Mouse (Mus musculus) frontal cortex, adult 2 months (tissue): ENCODE results near the gene Cntn3. TPM values are rescaled to one million over a fixed set of nuclear protein-coding genes. Genes with fewer than 3 reads are reported as not detected.

ENCODE experiments used
- DNase-seq, 2 experiments: peaks; one replicate each; pipeline ENCODE4 v3.0.0; 2022; ENCODE audit warnings: low spot score in 1 of 2; ENCODE audit errors: extremely low spot score in 1 of 2
- polyA plus RNA-seq: library from polyadenylated mRNA; depleted of rRNA; stranded (reverse); fragments of >200 nt; gene quantifications from 2 replicates; pipeline ENCODE4 v1.2.3, GENCODE M21; 2012

Cntn3 gene
- polyA plus RNA-seq, 1 experiment = 8.1 TPM

DNA sequence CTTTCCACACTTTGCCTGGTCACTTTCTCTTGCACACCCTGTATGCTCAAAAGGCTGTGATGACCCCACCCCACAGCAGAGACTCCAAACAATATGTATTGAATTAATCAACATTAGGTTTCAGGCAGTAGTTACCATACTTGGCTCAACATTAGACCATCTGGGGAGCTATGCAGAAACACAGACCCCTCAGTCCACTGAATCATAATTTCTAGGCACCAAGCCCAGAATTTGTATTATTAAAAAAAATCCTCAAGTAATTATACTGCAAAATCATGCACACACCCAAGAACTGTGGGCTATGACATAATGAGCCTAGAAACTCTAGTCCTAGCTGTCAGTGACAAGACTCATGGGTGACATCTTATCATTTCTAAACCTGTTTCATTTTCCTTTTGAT is 87.4 kb downstream of the Cntn3 start:
- no peak for DNase-seq

GRCm38 (mm10) chr6:102478320-102479080 is 94.4 kb downstream of the Cntn3 start:
- DNase-seq = peak in 1 of 2 experiments; percentile 17

- DNase-seq = peak in 1 of 2 experiments; percentile 12
Measured at GRCm38 (mm10) chr6:102438353-102438752, 134.5 kb downstream of the Cntn3 start.

- no peak for DNase-seq
Measured at GRCm38 (mm10) chr6:102427549-102427948, 145.4 kb downstream of the Cntn3 start.

DNA sequence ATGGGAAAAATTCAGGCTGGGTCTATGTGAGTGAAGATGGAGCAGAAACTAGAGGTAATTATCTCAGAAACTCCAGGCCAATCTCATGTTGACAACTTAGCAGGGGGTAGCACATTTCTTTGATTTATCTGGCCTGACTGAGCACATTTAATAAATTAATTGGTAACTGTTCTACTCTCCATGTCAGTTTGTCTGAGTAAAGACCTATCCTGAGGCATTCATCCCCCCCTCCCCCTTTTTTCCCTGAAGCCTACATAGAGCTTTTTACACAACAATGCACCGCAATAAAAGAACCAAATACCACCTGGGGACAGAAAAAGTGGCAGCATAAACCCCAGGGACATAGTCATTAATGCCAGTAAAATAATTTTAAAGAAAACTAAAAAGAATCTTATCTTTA is 151.1 kb downstream of the Cntn3 start:
- DNase-seq = no peak

DNA sequence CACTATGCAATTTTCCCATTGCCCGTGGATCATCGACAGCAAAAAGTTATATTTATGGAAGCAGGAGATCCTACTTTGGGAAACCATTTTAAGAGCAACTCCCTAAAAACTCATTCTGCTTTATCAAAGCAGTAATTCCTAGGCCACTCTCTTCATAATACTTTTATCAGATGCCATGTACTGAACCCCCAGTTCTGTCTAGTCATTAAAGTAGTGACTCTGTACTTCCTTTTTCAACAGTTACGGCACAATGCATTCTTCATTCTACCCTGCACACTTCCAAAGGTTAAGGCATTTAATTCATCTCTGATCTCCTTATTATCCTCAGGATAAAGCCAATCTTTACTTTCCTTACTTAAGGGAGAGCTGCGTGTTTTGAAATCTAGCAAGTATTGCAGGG is 184.3 kb downstream of the Cntn3 start:
- no peak for DNase-seq

DNA sequence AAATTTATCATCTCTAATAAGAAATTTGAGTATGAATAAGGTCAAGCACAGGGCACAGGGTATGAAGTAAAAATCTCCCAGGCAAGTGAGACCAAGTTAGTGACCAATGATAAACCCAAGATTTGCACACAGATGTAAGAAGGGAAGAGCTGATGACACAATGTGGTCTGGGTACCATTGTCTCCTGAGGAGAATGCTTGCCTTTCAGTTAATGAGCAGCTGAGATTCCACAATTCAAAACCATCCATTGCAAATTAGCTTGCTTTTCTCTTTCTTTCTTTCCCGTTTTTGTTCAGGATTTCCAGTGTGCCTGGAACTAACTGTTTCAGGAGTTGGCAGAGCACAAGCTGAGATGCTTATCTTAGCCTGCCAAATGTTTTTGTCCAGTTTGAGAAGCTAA is 200.8 kb downstream of the Cntn3 start:
- DNase-seq = no peak

GRCm38 (mm10) chr6:102363880-102364279 is 209.0 kb downstream of the Cntn3 start:
- no peak for DNase-seq

DNA sequence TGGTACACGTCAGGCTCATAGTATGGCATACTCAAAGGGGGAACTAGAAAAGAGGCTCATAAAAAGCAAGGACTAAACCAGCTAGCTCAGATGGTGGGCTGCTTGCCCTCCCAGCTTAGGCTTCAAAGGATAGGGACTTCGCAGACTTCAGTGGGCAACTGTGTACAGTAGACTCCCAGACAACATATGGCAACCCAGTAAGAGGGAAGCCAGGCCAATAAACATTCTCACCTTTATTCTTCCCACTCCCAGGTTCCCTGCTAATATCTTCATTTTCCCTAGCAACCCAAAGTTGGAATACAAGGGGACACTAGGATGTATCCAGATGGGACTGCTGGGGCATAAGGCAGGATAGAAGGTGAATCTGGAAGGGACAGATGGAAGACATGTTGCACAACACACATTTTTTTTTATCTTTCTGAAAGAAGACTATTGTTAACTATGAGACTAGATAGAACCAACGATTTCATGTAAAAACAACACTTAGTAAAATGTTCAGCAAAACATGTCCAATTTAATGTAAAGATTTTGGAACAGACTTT is 209.5 kb downstream of the Cntn3 start:
- DNase-seq = peak in 1 of 2 experiments; percentile 30

- DNase-seq = peak in 1 of 2 experiments; percentile 25
Measured at GRCm38 (mm10) chr6:102332144-102332543, 240.8 kb downstream of the Cntn3 start.

DNA sequence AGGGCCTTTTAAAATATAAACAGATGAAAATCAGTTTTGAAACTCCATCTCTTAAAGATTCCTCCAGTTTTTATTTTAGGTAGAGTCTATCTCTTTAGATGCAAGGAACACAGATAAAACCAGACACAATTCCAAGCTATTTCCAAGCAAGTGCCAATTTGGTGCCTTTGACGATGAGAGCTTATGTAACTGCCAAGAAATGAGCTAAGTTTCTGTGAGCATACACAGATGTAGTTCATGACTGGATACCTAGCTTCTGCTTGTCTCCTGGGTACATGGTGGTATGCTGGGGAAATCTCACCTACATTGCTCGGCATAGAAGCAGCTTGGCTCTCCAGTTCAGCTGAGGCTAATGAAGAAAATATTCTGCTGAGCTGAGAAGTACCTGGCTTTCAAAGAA is 246.2 kb downstream of the Cntn3 start:
- peak; percentile 34 to 45 for DNase-seq

DNA sequence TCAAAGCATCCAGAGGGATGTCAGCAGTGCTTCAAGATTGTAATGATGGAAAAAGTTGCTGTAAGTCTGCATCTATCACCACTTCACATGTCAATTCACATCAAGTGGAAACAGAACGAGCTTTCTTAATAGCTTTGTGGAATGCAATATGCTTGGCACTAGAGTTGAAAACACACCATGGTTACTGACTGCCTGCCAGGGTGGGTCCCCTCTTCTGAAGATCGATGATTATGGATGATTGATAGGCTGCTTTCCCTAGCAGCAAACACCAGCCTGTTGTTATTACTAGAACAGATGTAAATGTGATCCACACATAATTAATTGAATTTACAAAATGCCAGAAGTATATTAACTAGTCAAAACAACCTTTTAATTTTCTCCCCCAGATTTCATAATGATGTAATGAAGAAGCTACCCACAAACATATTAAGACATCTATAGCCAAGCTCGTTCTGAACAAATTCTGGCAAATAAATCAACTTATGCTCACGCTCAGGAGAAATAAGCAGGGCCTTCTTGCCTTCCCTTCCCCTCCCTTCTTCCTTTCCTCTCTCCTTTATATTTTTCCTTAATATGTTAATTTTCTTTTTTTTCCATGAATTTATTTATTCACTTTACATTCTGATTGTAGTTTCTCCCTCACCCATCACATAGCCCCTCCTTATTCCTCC is 250.2 kb downstream of the Cntn3 start:
- no peak for DNase-seq

GRCm38 (mm10) chr6:102319755-102320154 is 253.1 kb downstream of the Cntn3 start:
- DNase-seq = no peak

GRCm38 (mm10) chr6:102282889-102283288 is 290.0 kb downstream of the Cntn3 start:
- no peak for DNase-seq

DNA sequence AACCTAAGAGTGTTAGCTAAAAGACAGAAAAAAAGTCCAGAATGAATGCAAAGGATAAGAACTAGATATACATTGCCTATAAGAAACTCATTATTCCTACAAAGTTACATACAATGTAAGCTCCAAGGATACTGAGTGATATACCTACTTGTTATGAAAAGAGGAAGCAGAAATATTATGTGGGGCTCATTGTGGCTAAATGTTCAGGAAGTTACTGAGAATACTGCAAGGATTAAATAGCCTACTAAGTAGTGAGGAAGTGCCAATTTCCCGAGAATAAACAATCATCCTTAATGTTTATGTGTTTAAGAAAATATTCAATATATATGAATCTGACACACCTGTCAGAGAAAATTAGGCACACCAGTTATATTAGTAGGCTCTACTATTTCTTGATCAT is 341.9 kb downstream of the Cntn3 start:
- DNase-seq = no peak

GRCm38 (mm10) chr6:102186316-102186715 is 386.6 kb downstream of the Cntn3 start:
- DNase-seq = no peak

- DNase-seq = peak in 1 of 2 experiments; percentile 66
Measured at GRCm38 (mm10) chr6:102170913-102171312, 402.0 kb downstream of the Cntn3 start.

- DNase-seq = no peak
Measured at GRCm38 (mm10) chr6:102161186-102161585, 411.7 kb downstream of the Cntn3 start.

GRCm38 (mm10) chr6:102121676-102122075 is 451.2 kb downstream of the Cntn3 start:
- DNase-seq = no peak

DNA sequence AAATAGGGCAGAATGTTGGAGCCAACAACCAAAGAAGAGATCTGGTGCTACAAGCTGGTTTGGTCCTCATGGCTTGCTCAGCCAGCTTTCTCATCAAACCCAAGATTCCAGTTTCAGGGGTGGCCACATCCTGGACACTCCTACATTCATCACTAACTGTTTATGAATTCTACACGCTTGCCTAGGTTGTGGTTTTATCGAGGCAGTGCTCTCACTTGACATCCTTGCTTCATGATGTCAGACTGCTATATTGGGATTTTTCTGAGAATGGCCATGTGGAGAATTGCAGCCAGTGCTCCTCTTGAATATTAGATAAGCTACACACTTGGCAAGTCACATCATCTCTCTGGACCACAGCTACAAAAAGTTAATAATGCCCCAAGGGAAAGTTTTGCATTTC is 452.9 kb downstream of the Cntn3 start:
- no peak for DNase-seq

DNA sequence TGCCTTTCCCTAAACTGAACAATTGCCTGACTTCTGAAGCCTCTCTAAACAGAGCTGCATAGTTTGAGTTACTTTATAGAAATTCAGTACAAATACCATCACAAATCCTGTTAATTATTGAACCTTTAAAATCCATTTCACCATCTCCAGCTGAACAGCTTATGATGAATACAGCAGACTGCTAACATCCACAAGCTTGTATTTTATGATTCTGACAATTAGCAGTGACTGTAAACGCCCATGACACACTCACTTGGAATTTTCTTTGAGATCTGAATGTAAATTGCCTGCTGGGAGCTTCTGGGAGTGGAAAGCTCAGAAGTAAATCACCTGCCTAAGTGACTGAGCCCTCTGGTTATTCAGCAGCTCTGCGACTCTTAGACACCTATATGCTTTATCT is 459.3 kb downstream of the Cntn3 start:
- no peak for DNase-seq
